Mouse (Mus musculus): ENCODE results near the gene Arhgef3. TPM values are rescaled to one million over a fixed set of nuclear protein-coding genes. Genes with fewer than 3 reads are reported as not detected.
A peak's percentile ranks its signal among the peaks of the same experiment; 100 is the strongest.

Gene Arhgef3
- polyA plus RNA-seq, 1 experiment from 2014 or later = 1.6 TPM

DNA sequence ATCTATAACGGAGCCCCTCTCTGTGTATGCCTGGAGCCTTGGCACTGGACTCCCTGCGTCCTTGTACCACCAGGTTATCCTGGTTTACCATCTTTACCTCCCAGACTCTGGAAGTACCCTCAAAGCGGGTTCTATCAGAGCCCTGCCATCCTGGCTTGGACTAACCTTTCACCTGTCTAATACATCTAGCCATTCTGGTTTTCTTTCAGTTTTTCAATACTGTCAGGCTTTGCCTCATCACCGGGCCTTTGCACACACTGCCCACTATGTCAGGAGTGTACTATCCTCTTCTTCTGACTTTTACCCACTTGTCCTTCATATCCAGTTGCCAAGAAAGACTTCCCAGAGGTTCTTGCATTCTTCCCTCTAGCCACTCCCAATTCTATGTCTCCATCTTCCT, 155.8 kb downstream of the Arhgef3 start:
- Histone ChIP-seq H3K27ac (no peak overlapping the region), H3K36me3 (ENCODE audit: poor library complexity, severe bottlenecking) (no peaks in the 10 kb centered on the region), H3K4me2 (no peak overlapping the region), H3K4me1 (peaks cover 17% of the 10 kb centered on the region), H3K9me3 (replicated peaks) (no peaks in the 10 kb centered on the region), H3K27me3 (no peaks in the 10 kb centered on the region), H3K4me3 (no peak overlapping the region), H3K9ac (no peak overlapping the region)
- no peak for ATAC-seq
- WGBS = 96% methylated on average over 4 of the region's 4 CpGs

DNA sequence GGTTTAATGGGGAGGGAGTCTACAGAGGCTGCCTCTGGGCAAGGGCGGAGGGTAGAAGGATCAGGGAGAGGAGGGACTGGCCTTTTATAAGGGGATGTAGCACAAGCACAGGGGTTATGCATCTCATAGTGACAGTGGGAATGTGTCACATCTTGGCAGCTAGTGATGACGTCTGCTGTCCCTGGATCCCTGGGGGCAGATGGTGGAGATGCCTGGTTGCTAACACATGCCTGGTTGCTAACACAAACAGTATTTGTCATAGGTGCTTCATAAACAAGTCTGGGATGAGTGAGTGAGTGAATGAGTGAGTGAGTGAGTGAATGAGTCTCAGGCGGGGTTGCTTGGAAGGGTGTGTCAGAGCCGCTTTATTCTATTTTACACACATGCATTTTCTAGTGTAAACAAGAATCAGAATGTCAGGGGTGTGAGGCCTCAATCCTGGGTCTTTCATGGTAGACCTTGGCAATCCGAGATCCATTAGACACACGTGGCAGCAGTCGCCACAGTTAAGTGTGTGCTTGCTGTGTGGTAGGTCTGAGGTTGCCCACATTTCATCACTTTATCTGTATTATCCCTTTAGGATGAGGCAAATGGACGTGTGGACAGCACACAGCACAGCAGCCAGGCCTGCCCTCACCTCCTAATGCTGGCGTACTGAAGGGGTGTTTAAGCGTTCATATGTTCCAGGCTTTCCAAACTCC, 156.8 kb downstream of the Arhgef3 start:
- H3K27me3 ChIP-seq = no peaks in the 10 kb centered on the region
- H3K36me3 ChIP-seq (ENCODE audit: poor library complexity, severe bottlenecking) = no peaks in the 10 kb centered on the region
- no peak overlapping the region for H3K9ac ChIP-seq
- no peak overlapping the region for H3K4me2 ChIP-seq
- WGBS = 65% methylated on average over 10 of the region's 10 CpGs
- H3K4me3 ChIP-seq = no peak overlapping the region
- no peaks in the 10 kb centered on the region for H3K9me3 ChIP-seq (replicated peaks)
- H3K27ac ChIP-seq = no peak overlapping the region
- ATAC-seq = peak; percentile 33; the same call in 1 of the 2 replicates
- peaks cover 17% of the 10 kb centered on the region for H3K4me1 ChIP-seq

DNA sequence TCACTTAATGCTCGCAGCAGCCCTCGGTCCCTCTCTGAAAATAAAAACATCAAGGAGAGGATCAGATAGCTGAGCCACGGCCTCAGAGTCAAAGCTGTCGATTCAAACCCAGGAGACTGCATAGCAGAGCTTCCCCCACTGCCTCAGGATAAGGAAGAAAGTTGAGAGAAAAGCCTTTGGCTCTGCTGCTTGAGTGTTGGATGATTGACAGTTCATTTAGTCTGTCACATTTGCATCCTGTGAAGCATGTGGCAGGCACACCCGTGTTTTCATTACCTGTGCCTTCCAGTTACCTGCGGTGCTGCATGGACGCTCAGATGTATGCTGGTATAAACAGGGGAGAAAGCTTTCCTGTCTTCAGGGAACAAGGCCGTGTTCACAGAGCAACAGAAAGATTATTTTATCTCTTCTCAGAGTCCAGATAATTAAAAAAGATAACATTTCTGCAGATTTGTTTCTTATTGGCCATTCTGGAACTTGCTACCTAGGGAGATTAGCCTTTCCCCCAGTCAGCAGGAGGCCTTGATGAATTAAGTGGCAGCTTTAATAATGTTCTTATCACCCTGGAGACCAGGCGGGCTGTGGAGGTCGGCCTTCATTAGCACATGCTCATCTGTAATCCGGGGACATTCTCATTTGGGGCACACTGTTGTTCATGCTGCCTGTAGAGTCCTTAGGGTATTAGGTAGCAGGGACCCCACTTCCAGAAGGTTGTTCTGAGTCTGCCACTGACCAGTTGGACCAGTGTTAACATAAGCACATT, 157.6 kb downstream of the Arhgef3 start:
- no peak overlapping the region for H3K27ac ChIP-seq
- H3K36me3 ChIP-seq (ENCODE audit: poor library complexity, severe bottlenecking) = no peaks in the 10 kb centered on the region
- 12% methylated on average over 11 of the region's 11 CpGs for WGBS
- H3K9me3 ChIP-seq (replicated peaks) = no peaks in the 10 kb centered on the region
- H3K4me2 ChIP-seq = no peak overlapping the region
- no peak overlapping the region for H3K9ac ChIP-seq
- no peak overlapping the region for H3K4me3 ChIP-seq
- no peaks in the 10 kb centered on the region for H3K27me3 ChIP-seq
- ATAC-seq = peak; percentile 21; the same call in 1 of the 2 replicates
- H3K4me1 ChIP-seq = peaks cover 17% of the 10 kb centered on the region

DNA sequence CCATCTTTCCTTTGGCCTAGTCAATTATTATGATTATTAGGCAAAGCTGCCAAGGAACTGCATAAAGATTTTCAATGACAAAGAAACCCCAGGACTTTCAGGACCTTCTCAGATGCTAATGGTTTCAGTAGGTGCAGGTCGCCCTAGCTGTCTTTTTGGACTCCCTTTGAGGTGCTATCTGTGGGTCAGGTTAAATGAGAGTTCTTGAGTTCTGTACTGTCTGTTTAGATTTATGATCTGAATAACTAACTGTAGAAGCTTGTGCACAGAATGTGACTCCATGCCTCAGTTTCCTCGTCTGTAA, 158.1 kb downstream of the Arhgef3 start:
- WGBS = 43% methylated on average over 2 of the region's 2 CpGs
- Histone ChIP-seq H3K9ac (no peak overlapping the region), H3K9me3 (replicated peaks) (no peaks in the 10 kb centered on the region), H3K36me3 (ENCODE audit: poor library complexity, severe bottlenecking) (no peaks in the 10 kb centered on the region), H3K4me1 (peaks cover 17% of the 10 kb centered on the region), H3K27me3 (no peaks in the 10 kb centered on the region), H3K4me3 (no peak overlapping the region), H3K4me2 (no peak overlapping the region), H3K27ac (no peak overlapping the region)
- ATAC-seq = no peak

DNA sequence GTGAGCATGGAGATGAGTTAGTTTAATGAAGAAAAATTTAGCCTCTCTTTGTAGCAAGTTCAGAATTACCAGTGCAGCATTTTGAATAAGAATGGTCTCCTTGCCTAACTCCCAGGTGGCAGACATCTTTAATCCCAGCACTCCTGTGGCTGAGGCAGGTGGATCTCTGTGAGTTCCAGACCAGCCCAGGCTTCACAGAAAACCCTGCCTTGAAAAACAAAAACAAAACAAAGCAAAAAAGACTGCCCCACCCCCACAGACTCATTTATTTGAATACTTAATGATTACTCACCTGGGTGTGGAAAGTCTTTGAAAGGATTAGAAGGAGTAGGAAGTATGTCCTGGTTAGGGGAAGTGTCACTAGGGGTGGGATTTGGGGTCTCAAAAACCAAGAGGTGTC, 158.5 kb downstream of the Arhgef3 start:
- Histone ChIP-seq H3K9ac (no peak overlapping the region), H3K27me3 (no peaks in the 10 kb centered on the region), H3K9me3 (replicated peaks) (no peaks in the 10 kb centered on the region), H3K4me3 (no peak overlapping the region), H3K4me1 (peaks cover 17% of the 10 kb centered on the region), H3K36me3 (ENCODE audit: poor library complexity, severe bottlenecking) (no peaks in the 10 kb centered on the region), H3K4me2 (no peak overlapping the region), H3K27ac (no peak overlapping the region)
- ATAC-seq = no peak

DNA sequence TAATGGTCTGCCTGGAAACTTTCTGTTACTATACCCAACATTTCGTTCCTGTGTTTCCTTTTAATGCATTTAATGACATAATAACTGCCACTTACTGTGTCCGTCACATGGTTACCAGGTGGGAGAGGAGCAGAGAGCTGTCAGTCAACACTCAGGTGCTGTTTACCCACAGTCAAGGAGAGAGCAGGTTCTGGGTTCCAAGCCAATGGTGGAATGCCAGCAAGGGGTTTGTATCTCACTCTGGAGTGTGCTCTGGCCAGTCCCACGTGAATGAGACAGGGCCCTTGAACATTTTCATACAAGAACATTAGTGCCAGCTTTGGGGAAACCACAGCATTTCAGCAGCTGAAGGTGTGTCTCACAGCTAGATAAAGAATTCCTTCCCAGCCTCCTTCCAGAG, 162.6 kb downstream of the Arhgef3 start:
- H3K27me3 ChIP-seq = no peaks in the 10 kb centered on the region
- H3K9me3 ChIP-seq (replicated peaks) = no peaks in the 10 kb centered on the region
- ATAC-seq = no peak
- WGBS = 82% methylated on average over 3 of the region's 3 CpGs
- no peak overlapping the region for H3K9ac ChIP-seq
- H3K4me3 ChIP-seq = no peak overlapping the region
- no peak overlapping the region for H3K27ac ChIP-seq
- no peak overlapping the region for H3K4me2 ChIP-seq
- no peaks in the 10 kb centered on the region for H3K36me3 ChIP-seq (ENCODE audit: poor library complexity, severe bottlenecking)
- peaks cover 6% of the 10 kb centered on the region for H3K4me1 ChIP-seq

DNA sequence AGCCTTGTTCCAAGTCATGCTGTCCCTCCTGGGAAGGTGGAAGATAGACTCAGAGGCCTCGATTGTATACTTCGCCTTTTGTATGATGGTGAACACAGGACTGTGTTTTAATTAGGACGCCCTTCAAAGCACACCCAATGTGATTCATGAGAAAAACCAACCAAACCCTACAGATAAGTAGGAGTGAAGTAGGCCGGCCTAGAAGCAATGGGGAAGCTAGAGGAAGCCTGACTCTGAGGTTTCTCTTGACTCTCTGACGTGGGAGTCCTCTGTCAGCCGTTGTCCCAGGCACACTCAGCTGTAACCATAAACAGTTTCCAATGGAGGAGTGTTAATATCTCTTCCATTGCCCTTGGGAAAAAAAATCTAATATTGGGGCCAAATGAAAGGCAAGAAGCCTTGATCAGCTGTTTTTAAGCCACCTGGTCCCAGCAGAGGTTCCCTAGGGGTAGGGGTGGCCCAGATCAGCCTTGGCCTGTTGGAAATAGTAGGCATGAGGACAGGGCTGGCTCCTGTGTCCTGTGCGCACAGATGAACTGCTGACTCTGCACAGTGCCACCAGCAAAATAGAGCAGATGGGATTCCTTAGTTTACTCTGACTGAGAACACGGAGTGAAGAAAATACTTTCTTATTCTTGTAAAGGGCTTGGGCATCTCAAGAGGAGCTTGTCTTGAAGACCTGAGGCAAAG, 165.6 kb downstream of the Arhgef3 start:
- Histone ChIP-seq H3K27me3 (no peaks in the 10 kb centered on the region), H3K4me3 (no peak overlapping the region), H3K4me1 (no peaks in the 10 kb centered on the region), H3K27ac (no peak overlapping the region), H3K36me3 (ENCODE audit: poor library complexity, severe bottlenecking) (no peaks in the 10 kb centered on the region), H3K4me2 (no peak overlapping the region), H3K9me3 (replicated peaks) (no peaks in the 10 kb centered on the region), H3K9ac (no peak overlapping the region)
- no peak for ATAC-seq
- 92% methylated on average over 8 of the region's 8 CpGs for WGBS

DNA sequence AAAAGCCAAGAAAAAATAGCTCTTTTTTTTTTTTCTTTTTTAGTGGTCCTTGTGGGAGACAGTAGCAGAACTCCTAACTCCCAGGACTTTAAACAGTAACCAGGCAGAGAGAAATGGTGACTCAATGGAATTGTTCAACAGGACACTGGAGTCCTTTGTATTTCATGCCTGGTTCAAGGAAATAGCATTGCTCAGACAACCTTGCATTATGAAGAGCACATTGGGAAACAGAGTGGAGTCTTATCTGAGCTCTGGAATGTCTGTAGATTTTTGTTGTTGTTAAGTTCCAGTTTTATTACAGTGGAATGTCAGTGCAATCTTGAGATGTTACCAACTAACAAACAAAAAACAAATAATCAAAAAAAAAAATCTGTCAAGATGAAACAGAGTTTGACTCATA, 169.3 kb downstream of the Arhgef3 start:
- H3K9ac ChIP-seq = no peak overlapping the region
- no peak for ATAC-seq

DNA sequence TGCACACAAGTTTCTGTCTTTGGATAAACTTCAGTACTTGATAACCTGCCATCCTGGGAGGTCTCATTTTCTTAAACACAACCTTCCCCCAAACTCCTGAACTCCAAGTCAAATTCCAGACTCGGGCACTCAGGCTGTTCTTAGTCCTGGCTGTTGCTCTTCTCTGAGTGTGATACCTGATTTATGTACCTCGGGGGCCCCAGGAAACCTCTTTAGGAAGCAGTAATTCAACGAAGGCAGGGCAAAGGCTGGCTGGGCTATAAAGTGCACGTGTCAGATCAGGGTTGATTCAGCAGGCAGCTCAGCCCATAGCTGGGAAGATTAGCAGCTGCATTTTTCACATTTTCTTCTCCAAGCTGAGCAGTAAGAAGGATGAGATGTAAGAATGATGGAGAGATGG, 171.5 kb downstream of the Arhgef3 start:
- Histone ChIP-seq H3K4me2 (no peak overlapping the region), H3K27me3 (no peaks in the 10 kb centered on the region), H3K9ac (no peak overlapping the region), H3K4me1 (no peaks in the 10 kb centered on the region), H3K9me3 (replicated peaks) (no peaks in the 10 kb centered on the region), H3K4me3 (no peak overlapping the region), H3K36me3 (ENCODE audit: poor library complexity, severe bottlenecking) (no peaks in the 10 kb centered on the region), H3K27ac (no peak overlapping the region)
- 60% methylated on average over 4 of the region's 4 CpGs for WGBS
- ATAC-seq = no peak

More for the DNA sequence above, 169.3 kb downstream of the Arhgef3 start:
- no peak overlapping the region for H3K4me3 ChIP-seq
- no peak overlapping the region for H3K4me2 ChIP-seq
- no peaks in the 10 kb centered on the region for H3K27me3 ChIP-seq
- no peaks in the 10 kb centered on the region for H3K9me3 ChIP-seq (replicated peaks)
- H3K27ac ChIP-seq = no peak overlapping the region
- H3K36me3 ChIP-seq (ENCODE audit: poor library complexity, severe bottlenecking) = no peaks in the 10 kb centered on the region
- H3K4me1 ChIP-seq = no peaks in the 10 kb centered on the region

DNA sequence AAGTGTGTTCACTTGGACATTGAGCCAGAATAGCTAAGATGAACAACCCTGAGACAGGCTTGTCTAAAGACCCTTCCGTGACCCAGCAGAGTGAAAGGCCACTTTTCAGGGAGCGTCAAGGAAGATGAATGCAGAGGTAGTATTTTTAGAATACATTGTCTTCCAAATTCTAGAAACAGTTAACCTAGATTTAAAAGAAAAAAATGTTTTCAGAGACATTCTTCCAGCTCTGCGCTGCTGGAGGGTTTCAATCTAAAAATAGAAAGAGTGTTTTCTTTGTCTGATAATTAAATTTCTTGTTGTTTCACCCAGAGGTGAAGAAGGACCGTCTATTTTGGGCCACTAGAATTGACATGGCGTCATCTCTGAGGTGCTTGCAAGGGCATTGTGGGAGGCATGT, 174.4 kb downstream of the Arhgef3 start:
- WGBS = 82% methylated on average over 5 of the region's 5 CpGs
- no peaks in the 10 kb centered on the region for H3K27me3 ChIP-seq
- H3K27ac ChIP-seq = no peak overlapping the region; the same call in 1 of the 2 replicates
- no peak overlapping the region for H3K4me3 ChIP-seq
- H3K9me3 ChIP-seq (replicated peaks) = no peaks in the 10 kb centered on the region
- H3K4me1 ChIP-seq = no peaks in the 10 kb centered on the region
- ATAC-seq = no peak
- no peaks in the 10 kb centered on the region for H3K36me3 ChIP-seq (ENCODE audit: poor library complexity, severe bottlenecking)
- H3K9ac ChIP-seq = no peak overlapping the region
- no peak overlapping the region for H3K4me2 ChIP-seq

DNA sequence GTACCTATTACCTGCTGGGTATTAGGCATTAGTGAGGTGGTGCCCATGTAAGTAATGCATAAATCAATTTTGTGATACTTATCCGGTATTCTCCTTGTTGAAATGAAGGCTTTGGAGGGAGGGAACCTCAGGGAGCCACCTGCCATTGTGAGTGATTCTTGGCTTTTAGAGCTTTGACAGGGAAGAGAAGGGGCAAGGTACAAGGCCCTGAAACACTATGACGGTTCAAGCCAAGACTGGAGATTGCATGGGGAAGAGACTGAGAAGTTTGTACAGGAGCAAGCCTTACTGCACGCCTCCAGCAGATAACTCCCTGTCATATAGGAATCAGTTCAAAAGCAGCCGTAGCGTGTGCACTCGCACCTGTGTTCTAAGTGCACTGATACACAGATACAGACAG, 177.4 kb downstream of the Arhgef3 start:
- H3K27me3 ChIP-seq = no peaks in the 10 kb centered on the region
- H3K4me3 ChIP-seq = no peak overlapping the region
- no peak overlapping the region for H3K9ac ChIP-seq
- no peak for ATAC-seq
- no peaks in the 10 kb centered on the region for H3K36me3 ChIP-seq (ENCODE audit: poor library complexity, severe bottlenecking)
- H3K9me3 ChIP-seq (replicated peaks) = no peaks in the 10 kb centered on the region
- H3K27ac ChIP-seq = no peak overlapping the region
- no peaks in the 10 kb centered on the region for H3K4me1 ChIP-seq
- H3K4me2 ChIP-seq = no peak overlapping the region
- WGBS = 90% methylated on average over 6 of the region's 6 CpGs

DNA sequence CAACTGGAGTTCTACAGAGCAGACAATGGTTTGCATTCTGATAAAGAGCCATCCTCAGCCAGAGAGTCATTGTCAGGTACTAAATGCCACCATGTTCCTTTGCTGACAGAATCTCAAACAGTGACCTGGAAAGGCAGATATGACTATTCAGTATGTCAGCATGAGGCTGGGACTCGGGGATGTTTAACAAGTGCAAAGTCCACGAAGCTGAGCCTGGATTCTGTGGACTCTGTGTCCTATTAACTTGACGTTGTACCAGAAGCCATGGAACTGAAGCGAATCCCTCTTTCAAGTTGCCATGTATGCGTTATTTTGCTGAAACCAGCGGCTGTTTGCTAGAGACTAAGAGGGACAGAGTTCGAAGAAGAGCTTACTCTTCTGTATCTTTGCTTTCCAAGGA, 181.1 kb downstream of the Arhgef3 start:
- ATAC-seq = no peak
- H3K36me3 ChIP-seq (ENCODE audit: poor library complexity, severe bottlenecking) = no peaks in the 10 kb centered on the region
- no peak overlapping the region for H3K4me3 ChIP-seq
- H3K27ac ChIP-seq = no peak overlapping the region
- no peaks in the 10 kb centered on the region for H3K9me3 ChIP-seq (replicated peaks)
- WGBS = 87% methylated on average over 7 of the region's 7 CpGs
- H3K4me2 ChIP-seq = no peak overlapping the region
- no peaks in the 10 kb centered on the region for H3K4me1 ChIP-seq
- no peak overlapping the region for H3K9ac ChIP-seq
- H3K27me3 ChIP-seq = no peaks in the 10 kb centered on the region

Data from forebrain, embryonic 13.5 days (tissue).